12 mouse cellular contexts compared by ENCODE assay signal in genomic region chr4:134937240-134938176, GRCm38 (mm10). TPM values are rescaled to one million over a fixed set of nuclear protein-coding genes. Genes with fewer than 3 reads are reported as not detected.
A peak's percentile ranks its signal among the peaks of the same experiment; 100 is the strongest.
DNase-seq lines count a peak whose midpoint lies in the region; ATAC-seq lines count a peak whose summit lies in the region.
"Had no signal": no experiment of that assay in that cellular context is flagged by ENCODE, and none has a peak within 500 bp of the region (broad histone marks: within the 10 kb centered on the region; RNA-seq: fewer than 3 reads in every experiment).

No protein-coding gene starts in this region.

- no peaks in the 10 kb centered on the region for H3K4me1 ChIP-seq in limb, embryonic 13.5 days
- peaks cover 7% of the 10 kb centered on the region; the same call in 1 of the 2 replicates for H3K4me1 ChIP-seq in limb, embryonic 10.5 days
- no peaks in the 10 kb centered on the region for H3K4me1 ChIP-seq in forebrain, embryonic 14.5 days (ENCODE audit: control insufficient read depth, insufficient read depth, low read length)

- H3K9me3 ChIP-seq in limb, embryonic 13.5 days: no peaks in the 10 kb centered on the region
- H3K9me3 ChIP-seq in limb, embryonic 10.5 days (replicated peaks): no peaks in the 10 kb centered on the region
- no peaks in the 10 kb centered on the region for H3K9me3 ChIP-seq in forebrain, embryonic 14.5 days (replicated peaks; ENCODE audit: control insufficient read depth, low read length)

- no peak overlapping the region for H3K27ac ChIP-seq in limb, embryonic 13.5 days
- no peak overlapping the region for H3K27ac ChIP-seq in limb, embryonic 10.5 days
- H3K27ac ChIP-seq in forebrain, embryonic 14.5 days (ENCODE audit: low read depth, low read length): peak overlapping the region; percentile 45; the same call in 1 of the 2 replicates

- ATAC-seq in limb, embryonic 13.5 days (ENCODE audit: low FRiP score, low read depth): peak; percentile 44; the same call in 1 of the 2 replicates
- ATAC-seq in forebrain, embryonic 14.5 days: peak; percentile 79
- ATAC-seq: hindbrain, embryonic 16.5 days had no signal

- H3K4me3 ChIP-seq in limb, embryonic 13.5 days: no peak overlapping the region
- no peak overlapping the region for H3K4me3 ChIP-seq in limb, embryonic 10.5 days
- no peak overlapping the region for H3K4me3 ChIP-seq in forebrain, embryonic 14.5 days (ENCODE audit: low read depth, low read length)

- H3K36me3 ChIP-seq in limb, embryonic 13.5 days: peaks cover 51% of the 10 kb centered on the region
- peaks cover 52% of the 10 kb centered on the region for H3K36me3 ChIP-seq in limb, embryonic 10.5 days
- peaks cover 49% of the 10 kb centered on the region for H3K36me3 ChIP-seq in forebrain, embryonic 14.5 days (ENCODE audit: control insufficient read depth, insufficient read depth, low read length)

- no peak overlapping the region for H3K9ac ChIP-seq in limb, embryonic 13.5 days
- H3K9ac ChIP-seq in forebrain, embryonic 14.5 days (ENCODE audit: low read length): no peak overlapping the region

- H3K4me2 ChIP-seq in limb, embryonic 13.5 days (replicated peaks): no peak overlapping the region
- H3K4me2 ChIP-seq in forebrain, embryonic 14.5 days (ENCODE audit: low read length): no peak overlapping the region

- WGBS in limb, embryonic 13.5 days: 62% methylated on average over 17 of the region's 17 CpGs
- 89% methylated on average over 17 of the region's 17 CpGs for WGBS in limb, embryonic 10.5 days
- 53% methylated on average over 17 of the region's 17 CpGs for WGBS in forebrain, embryonic 14.5 days

- peak; percentile 71 for DNase-seq in adrenal gland, postnatal 14 days
- DNase-seq in adrenal gland, adult 8-10 months: no peak
- DNase-seq in limb, embryonic 10.5 days (ENCODE audit: low spot score): no peak
- peak; percentile 78 for DNase-seq in forebrain, embryonic 14.5 days (ENCODE audit: low spot score)
- peak; percentile 66 to 75 for DNase-seq in kidney, postnatal 4 days
- no peak for DNase-seq in cerebellum, adult 8-10 months
- no peak for DNase-seq in layer of hippocampus, adult 9-11 months
- DNase-seq: cerebellum, postnatal 10 days; left cerebral cortex, postnatal 4 days; midbrain, embryonic 14.5 days had no signal

- H3K27me3 ChIP-seq in limb, embryonic 13.5 days: peaks cover 16% of the 10 kb centered on the region
- H3K27me3 ChIP-seq in limb, embryonic 10.5 days (ENCODE audit: low read depth, poor library complexity, severe bottlenecking): peaks cover 8% of the 10 kb centered on the region
- H3K27me3 ChIP-seq in forebrain, embryonic 14.5 days (replicated peaks; ENCODE audit: control insufficient read depth, insufficient read depth, low read length): no peaks in the 10 kb centered on the region

RNA-seq across cellular contexts. Expression of gene Syf2, which starts 6.8 kb away (rescaled TPM):
- total RNA-seq in adrenal gland, postnatal 14 days (2021): 81.4 and 90.5 TPM in 2 replicates
- total RNA-seq in adrenal gland, adult 8-10 months (2022): 100 to 1,000 TPM in 1 of 4 experiments, 10 to 100 TPM in 3; 80.6 to 102 (median 92.5) TPM
- 73.4 and 75.5 TPM in 2 replicates for polyA plus RNA-seq in limb, embryonic 13.5 days (2015; fragmentation: Nextera tagmentation; extraction: Ambion mirVana)
- 67.3 and 67.9 TPM in 2 replicates for polyA plus RNA-seq in limb, embryonic 10.5 days (2016; fragmentation: Nextera tagmentation; extraction: Ambion mirVana)
- polyA plus RNA-seq in forebrain, embryonic 14.5 days (2014; fragmentation: Nextera tagmentation; extraction: Ambion mirVana): 68.1 and 72.7 TPM in 2 replicates

RNA-seq across cellular contexts. Expression of gene Rsrp1, which starts 14.1 kb away (rescaled TPM):
- total RNA-seq in adrenal gland, postnatal 14 days (2021): 394 and 402 TPM in 2 replicates
- total RNA-seq in adrenal gland, adult 8-10 months (2022): 100 to 1,000 TPM; 450 to 493 (median 461) TPM
- polyA plus RNA-seq in limb, embryonic 13.5 days (2015; fragmentation: Nextera tagmentation; extraction: Ambion mirVana): 523 and 552 TPM in 2 replicates
- 299 and 383 TPM in 2 replicates for polyA plus RNA-seq in limb, embryonic 10.5 days (2016; fragmentation: Nextera tagmentation; extraction: Ambion mirVana)
- polyA plus RNA-seq in forebrain, embryonic 14.5 days (2014; fragmentation: Nextera tagmentation; extraction: Ambion mirVana): 363 and 474 TPM in 2 replicates

RNA-seq across cellular contexts. Expression of gene Tmem50a, which starts 22.7 kb away (rescaled TPM):
- total RNA-seq in adrenal gland, postnatal 14 days (2021): 215 and 225 TPM in 2 replicates
- 100 to 1,000 TPM; 200 to 410 (median 314) TPM for total RNA-seq in adrenal gland, adult 8-10 months (2022)
- 187 and 193 TPM in 2 replicates for polyA plus RNA-seq in limb, embryonic 13.5 days (2015; fragmentation: Nextera tagmentation; extraction: Ambion mirVana)
- polyA plus RNA-seq in limb, embryonic 10.5 days (2016; fragmentation: Nextera tagmentation; extraction: Ambion mirVana): 129 and 133 TPM in 2 replicates
- polyA plus RNA-seq in forebrain, embryonic 14.5 days (2014; fragmentation: Nextera tagmentation; extraction: Ambion mirVana): 166 and 178 TPM in 2 replicates

Comparison
In these comparisons a context has a peak if more than half of its experiments do, and no peak if none do; other contexts are left out.
1. DNase-seq: peak in adrenal gland, postnatal 14 days (single experiment), forebrain, embryonic 14.5 days (single experiment) and kidney, postnatal 4 days (2 of 2); none in adrenal gland, adult 8-10 months (single experiment), limb, embryonic 10.5 days (single experiment), cerebellum, adult 8-10 months (single experiment) and layer of hippocampus, adult 9-11 months (single experiment).